Mouse (Mus musculus) liver, adult (tissue): ENCODE results near the gene Samd15.

ENCODE experiments used
- GATA4 ChIP-seq: IDR thresholded peaks from 2 replicates; pipeline ENCODE4 v1.6.1; 2014; ENCODE audit warnings: mild to moderate bottlenecking, low read length; ENCODE audit not compliant: insufficient replicate concordance

Samd15 gene

GRCm38 (mm10) chr12:87199206-87199972, at the start of gene Samd15:
Samd15 (plus strand) TSS chr12:87199723.
- no peak for TF ChIP-seq GATA4

GRCm38 (mm10) chr12:87157361-87157760, 42.2 kb upstream of the Samd15 start:
- no peak for TF ChIP-seq GATA4

- TF ChIP-seq GATA4 = peak; percentile 95
These were observed 41.4 kb upstream of the Samd15 start for GRCm38 (mm10) chr12:87158099-87158498.

- TF ChIP-seq GATA4 = no peak
These were observed 39.2 kb upstream of the Samd15 start for GRCm38 (mm10) chr12:87160310-87160709.

GRCm38 (mm10) chr12:87160815-87161214, 38.7 kb upstream of the Samd15 start:
- no peak for TF ChIP-seq GATA4

- no peak for TF ChIP-seq GATA4
These were observed 24.2 kb upstream of the Samd15 start for GRCm38 (mm10) chr12:87175194-87175946.

GRCm38 (mm10) chr12:87177631-87178030, 21.9 kb upstream of the Samd15 start:
- TF ChIP-seq GATA4 = no peak

- TF ChIP-seq GATA4 = no peak
These were observed 6.5 kb upstream of the Samd15 start for GRCm38 (mm10) chr12:87193008-87193407.

GRCm38 (mm10) chr12:87195069-87195468, 4.5 kb upstream of the Samd15 start:
- TF ChIP-seq GATA4 = no peak

GRCm38 (mm10) chr12:87196310-87196709, 3.2 kb upstream of the Samd15 start:
- no peak for TF ChIP-seq GATA4

GRCm38 (mm10) chr12:87198792-87199191, 731 bp upstream of the Samd15 start:
- no peak for TF ChIP-seq GATA4

- no peak for TF ChIP-seq GATA4
These were observed 557 bp downstream of the Samd15 start, which contains the start of gene Tmed8 for GRCm38 (mm10) chr12:87199973-87200586. Tmed8 (minus strand) TSS chr12:87200454.

GRCm38 (mm10) chr12:87201694-87202093, 2.2 kb downstream of the Samd15 start:
- no peak for TF ChIP-seq GATA4

GRCm38 (mm10) chr12:87212844-87213606, 13.5 kb downstream of the Samd15 start:
- TF ChIP-seq GATA4 = no peak

- no peak for TF ChIP-seq GATA4
These were observed 16.5 kb downstream of the Samd15 start for GRCm38 (mm10) chr12:87216053-87216452.
